Mouse (Mus musculus): Measurements from ENCODE around the gene Proca1. TPM values are rescaled to one million over a fixed set of nuclear protein-coding genes. Genes with fewer than 3 reads are reported as not detected.
A peak's percentile ranks its signal among the peaks of the same experiment; 100 is the strongest.

Proca1 gene
- polyA plus RNA-seq, 1 experiment: 0.11 TPM

GRCm38 (mm10) chr11:78177437-78177836, 15.8 kb upstream of the Proca1 start:
- no peak for TF ChIP-seq POLR2A (IDR thresholded peaks at IDR 0.05; ENCODE audit: low read depth, low read length)
- no peak for TF ChIP-seq CTCF (IDR thresholded peaks at IDR 0.05; ENCODE audit: extremely low read depth, insufficient read length, insufficient replicate concordance, low read depth, low read length)
- Histone ChIP-seq H3K27me3 (ENCODE audit: control insufficient read depth, insufficient read depth, low read length) (no peaks in the 10 kb centered on the region), H3K27ac (ENCODE audit: insufficient read depth, low read depth, low read length) (peak overlapping the region; percentile 89), H3K4me1 (ENCODE audit: control insufficient read depth, insufficient read depth, insufficient read length, low read length) (peaks cover 12% of the 10 kb centered on the region), H3K36me3 (ENCODE audit: control insufficient read depth, insufficient read depth, low read length) (peaks cover 19% of the 10 kb centered on the region), H3K4me3 (ENCODE audit: low read depth, low read length) (peak overlapping the region; percentile 95)
- under 1% methylated on average over 10 of the region's 10 CpGs for WGBS

- Histone ChIP-seq H3K4me3 (ENCODE audit: low read depth, low read length) (peak overlapping the region; percentile 95), H3K4me1 (ENCODE audit: control insufficient read depth, insufficient read depth, insufficient read length, low read length) (peaks cover 8% of the 10 kb centered on the region), H3K27ac (ENCODE audit: insufficient read depth, low read depth, low read length) (peak overlapping the region; percentile 89), H3K27me3 (ENCODE audit: control insufficient read depth, insufficient read depth, low read length) (no peaks in the 10 kb centered on the region), H3K36me3 (ENCODE audit: control insufficient read depth, insufficient read depth, low read length) (peaks cover 19% of the 10 kb centered on the region)
- peak; percentile 92; the same call in 1 of the 2 replicates for TF ChIP-seq CTCF (IDR thresholded peaks at IDR 0.05; ENCODE audit: extremely low read depth, insufficient read length, insufficient replicate concordance, low read depth, low read length)
- peak; percentile 23 for TF ChIP-seq POLR2A (IDR thresholded peaks at IDR 0.05; ENCODE audit: low read depth, low read length)
- WGBS: under 1% methylated on average over 80 of the region's 84 CpGs
These were observed 15.0 kb upstream of the Proca1 start for GRCm38 (mm10) chr11:78177903-78178858.

- Histone ChIP-seq H3K27ac (ENCODE audit: insufficient read depth, low read depth, low read length) (peak overlapping the region; percentile 61), H3K27me3 (ENCODE audit: control insufficient read depth, insufficient read depth, low read length) (no peaks in the 10 kb centered on the region), H3K4me3 (ENCODE audit: low read depth, low read length) (peak overlapping the region; percentile 95), H3K4me1 (ENCODE audit: control insufficient read depth, insufficient read depth, insufficient read length, low read length) (peaks cover 10% of the 10 kb centered on the region), H3K36me3 (ENCODE audit: control insufficient read depth, insufficient read depth, low read length) (peaks cover 19% of the 10 kb centered on the region)
- TF ChIP-seq POLR2A (IDR thresholded peaks at IDR 0.05; ENCODE audit: low read depth, low read length) (no peak), CTCF (IDR thresholded peaks at IDR 0.05; ENCODE audit: extremely low read depth, insufficient read length, insufficient replicate concordance, low read depth, low read length) (no peak)
- WGBS: 2% methylated on average over 29 of the region's 29 CpGs
These were observed 14.2 kb upstream of the Proca1 start for GRCm38 (mm10) chr11:78178859-78179437.

- WGBS: 29% methylated on average over 8 of the region's 8 CpGs
- H3K27me3 ChIP-seq (ENCODE audit: control insufficient read depth, insufficient read depth, low read length): no peaks in the 10 kb centered on the region
- H3K27ac ChIP-seq (ENCODE audit: insufficient read depth, low read depth, low read length): 0 out of 2 replicates have a peak overlapping the region, but pooled peaks have one; percentile 61
- peaks cover 19% of the 10 kb centered on the region for H3K36me3 ChIP-seq (ENCODE audit: control insufficient read depth, insufficient read depth, low read length)
- TF ChIP-seq CTCF (IDR thresholded peaks at IDR 0.05; ENCODE audit: extremely low read depth, insufficient read length, insufficient replicate concordance, low read depth, low read length): no peak
- TF ChIP-seq POLR2A (IDR thresholded peaks at IDR 0.05; ENCODE audit: low read depth, low read length): no peak
- H3K4me3 ChIP-seq (ENCODE audit: low read depth, low read length): no peak overlapping the region
- peaks cover 10% of the 10 kb centered on the region for H3K4me1 ChIP-seq (ENCODE audit: control insufficient read depth, insufficient read depth, insufficient read length, low read length)
These were observed 13.7 kb upstream of the Proca1 start for GRCm38 (mm10) chr11:78179438-78179999.

GRCm38 (mm10) chr11:78180081-78180761, 13.0 kb upstream of the Proca1 start:
- Histone ChIP-seq H3K27me3 (ENCODE audit: control insufficient read depth, insufficient read depth, low read length) (no peaks in the 10 kb centered on the region), H3K27ac (ENCODE audit: insufficient read depth, low read depth, low read length) (no peak overlapping the region), H3K36me3 (ENCODE audit: control insufficient read depth, insufficient read depth, low read length) (peaks cover 19% of the 10 kb centered on the region), H3K4me1 (ENCODE audit: control insufficient read depth, insufficient read depth, insufficient read length, low read length) (peaks cover 10% of the 10 kb centered on the region), H3K4me3 (ENCODE audit: low read depth, low read length) (no peak overlapping the region)
- WGBS: 64% methylated on average over 6 of the region's 6 CpGs
- TF ChIP-seq POLR2A (IDR thresholded peaks at IDR 0.05; ENCODE audit: low read depth, low read length) (no peak), CTCF (IDR thresholded peaks at IDR 0.05; ENCODE audit: extremely low read depth, insufficient read length, insufficient replicate concordance, low read depth, low read length) (no peak)

GRCm38 (mm10) chr11:78181830-78182357, 11.3 kb upstream of the Proca1 start:
- no peak overlapping the region for H3K27ac ChIP-seq (ENCODE audit: insufficient read depth, low read depth, low read length)
- WGBS: 32% methylated on average over 2 of the region's 2 CpGs
- peaks cover 19% of the 10 kb centered on the region for H3K36me3 ChIP-seq (ENCODE audit: control insufficient read depth, insufficient read depth, low read length)
- no peak overlapping the region; the same call in 1 of the 2 replicates for H3K4me3 ChIP-seq (ENCODE audit: low read depth, low read length)
- H3K4me1 ChIP-seq (ENCODE audit: control insufficient read depth, insufficient read depth, insufficient read length, low read length): peaks cover 9% of the 10 kb centered on the region
- H3K27me3 ChIP-seq (ENCODE audit: control insufficient read depth, insufficient read depth, low read length): no peaks in the 10 kb centered on the region
- TF ChIP-seq POLR2A (IDR thresholded peaks at IDR 0.05; ENCODE audit: low read depth, low read length) (no peak), CTCF (IDR thresholded peaks at IDR 0.05; ENCODE audit: extremely low read depth, insufficient read length, insufficient replicate concordance, low read depth, low read length) (no peak)

All from small intestine, adult 2 months (tissue).